7 mouse cellular contexts compared by ENCODE assay signal in the genomic region with DNA sequence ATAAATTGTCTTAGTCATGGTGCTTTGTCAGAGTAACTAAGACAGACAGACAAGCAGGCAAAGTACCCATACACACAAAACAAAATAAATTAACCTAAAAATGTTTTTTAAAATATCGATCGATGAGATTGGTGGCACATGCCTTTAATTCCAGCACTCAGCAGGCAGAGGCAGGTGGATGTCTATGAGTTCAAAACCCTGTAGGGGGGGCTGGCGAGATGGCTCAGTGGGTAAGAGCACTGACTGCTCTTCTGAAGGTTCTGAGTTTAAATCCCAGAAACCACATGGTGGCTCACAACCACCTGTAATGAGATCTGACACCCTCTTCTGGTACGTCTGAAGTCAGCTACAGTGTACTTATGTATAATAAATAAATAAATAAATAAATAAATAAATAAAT.
DNase-seq lines count a peak whose midpoint lies in the region; ATAC-seq and TF ChIP-seq lines count a peak whose summit lies in the region.
"Not testable (repeated sequence)": the region's sequence is repeated elsewhere in the genome, so short reads cannot be mapped to it uniquely, and the experiment has no call there.

No protein-coding gene starts in this region.

- not testable (repeated sequence) for H3K36me3 ChIP-seq in liver, postnatal 0 days (replicated peaks; ENCODE audit: insufficient read depth, low read length); splenic B cell, adult 2 months (ENCODE audit: control insufficient read depth, insufficient read depth, low read length, poor library complexity, severe bottlenecking)

- not testable (repeated sequence) for H3K9me3 ChIP-seq in liver, postnatal 0 days (ENCODE audit: low read length)

- 0 out of 2 replicates have a peak, but pooled peaks have one; percentile 6 for TF ChIP-seq CTCF in liver, postnatal 0 days (IDR thresholded peaks at IDR 0.05; ENCODE audit: low read depth)

- not testable (repeated sequence) for TF ChIP-seq EP300 in liver, postnatal 0 days (IDR thresholded peaks at IDR 0.05; ENCODE audit: low read depth)

- not testable (repeated sequence) for H3K4me1 ChIP-seq in liver, postnatal 0 days (ENCODE audit: insufficient read depth)

- not testable (repeated sequence) for H3K27me3 ChIP-seq in liver, postnatal 0 days (ENCODE audit: insufficient read depth, low read length); splenic B cell, adult 2 months (ENCODE audit: control insufficient read depth, insufficient read depth, low read length, poor library complexity, severe bottlenecking)

- ATAC-seq in liver, postnatal 0 days = not testable (repeated sequence)

- not testable (repeated sequence) for H3K4me2 ChIP-seq in liver, postnatal 0 days (ENCODE audit: low read depth, low read length)

- H3K4me3 ChIP-seq in liver, postnatal 0 days (ENCODE audit: low read depth, low read length) = not testable (repeated sequence)

- WGBS in liver, postnatal 0 days (ENCODE audit: insufficient replicate concordance) = 80% methylated on average over 4 of the region's 4 CpGs

- DNase-seq in CD4-positive helper T cell, adult 2 months (ENCODE audit: low read depth, low spot score) = peak; percentile 12
- DNase-seq in ES-CJ7 (ENCODE audit: low read depth, low spot score) (peak; percentile 34), ZHBTc4 (ENCODE audit: low read depth, low spot score) (peak; percentile 22)
- not testable (repeated sequence) for DNase-seq in liver, postnatal 0 days
- peak; percentile 44 for DNase-seq in splenic B cell, adult 2 months (ENCODE audit: low read depth, low spot score)
- DNase-seq in thymus, postnatal 10 days (ENCODE audit: low spot score in 2 of 2) = peak; percentile 11 to 36
- DNase-seq in thymus, postnatal 36 days = peak; percentile 40 to 42

- H3K9ac ChIP-seq in liver, postnatal 0 days (replicated peaks) = not testable (repeated sequence)

- H3K27ac ChIP-seq in liver, postnatal 0 days (ENCODE audit: low read depth) = not testable (repeated sequence)
